Mouse (Mus musculus) C2C12 (cell line): ENCODE data around the gene 1700020N01Rik.
A peak's percentile ranks its signal among the peaks of the same experiment; 100 is the strongest.

ENCODE experiments used
- CTCF ChIP-seq: IDR thresholded peaks from one replicate; pipeline ENCODE4 v1.5.1; 2011; ENCODE audit not compliant: control insufficient read depth, insufficient read depth, insufficient read length
- MYOG ChIP-seq: IDR thresholded peaks from one replicate; pipeline ENCODE4 v1.6.1; 2011; ENCODE audit not compliant: control insufficient read depth, insufficient read length; ENCODE audit errors: extremely low read depth
- USF1 ChIP-seq: IDR thresholded peaks from one replicate; pipeline ENCODE4 v1.6.1; 2011; ENCODE audit warnings: low read depth, mild to moderate bottlenecking, control low read depth, moderate library complexity

GRCm38 (mm10) chr10:21600931-21601330 lies 8.0 kb downstream of the 1700020N01Rik start:
- TF ChIP-seq CTCF: peak; percentile 43
- TF ChIP-seq MYOG: no peak
- TF ChIP-seq USF1: no peak
